Mouse (Mus musculus) heart, embryonic 11.5 days (tissue): ENCODE measurements around the gene Tagln. TPM values are rescaled to one million over a fixed set of nuclear protein-coding genes. Genes with fewer than 3 reads are reported as not detected.
A peak's percentile ranks its signal among the peaks of the same experiment; 100 is the strongest.

Experiments
- ATAC-seq: fragments of 200-750 bp; cut with Nextera tagmentation; replicated peaks from 2 replicates; pipeline ENCODE4 v1.8.0; 2017; ENCODE audit warnings: moderate library complexity; ENCODE audit not compliant: insufficient number of reproducible peaks, low FRiP score, low TSS enrichment
- H3K27ac ChIP-seq: fragments of 300-500 bp; sonication (generic); 2 replicates; pipeline ENCODE4 v1.5.1; 2014; ENCODE audit warnings: mild to moderate bottlenecking, low read depth, low read length
- H3K27me3 ChIP-seq: fragments of 300-500 bp; sonication (generic); 2 replicates; pipeline ENCODE4 v1.6.1; 2014; ENCODE audit warnings: mild to moderate bottlenecking, low read length, mixed read lengths; ENCODE audit not compliant: control insufficient read depth, insufficient read depth
- H3K36me3 ChIP-seq: fragments of 300-500 bp; sonication (generic); 2 replicates; pipeline ENCODE4 v1.6.1; 2014; ENCODE audit warnings: mild to moderate bottlenecking, low read length, moderate library complexity, mixed read lengths; ENCODE audit not compliant: control insufficient read depth, insufficient read depth
- H3K4me1 ChIP-seq: fragments of 300-500 bp; sonication (generic); 2 replicates; pipeline ENCODE4 v1.6.1; 2014; ENCODE audit warnings: low read length; ENCODE audit not compliant: control insufficient read depth, insufficient read depth
- H3K4me2 ChIP-seq: fragments of 300-500 bp; sonication (generic); 2 replicates; pipeline ENCODE4 v1.6.1; 2014; ENCODE audit warnings: mild to moderate bottlenecking, moderate library complexity
- H3K4me3 ChIP-seq: fragments of 300-500 bp; sonication (generic); 2 replicates; pipeline ENCODE4 v1.5.1; 2014; ENCODE audit warnings: low read depth, low read length
- H3K9ac ChIP-seq: fragments of 300-500 bp; sonication (generic); 2 replicates; pipeline ENCODE4 v1.6.1; 2014; ENCODE audit warnings: mild to moderate bottlenecking, low read depth, low read length, moderate library complexity
- H3K9me3 ChIP-seq: fragments of 300-500 bp; sonication (generic); replicated peaks from 2 replicates; pipeline ENCODE4 v1.6.1; 2016; ENCODE audit warnings: low read length; ENCODE audit not compliant: control insufficient read depth
- WGBS: fragments of 180-500 bp; shearing (Covaris S2); extraction: QIAGEN DNeasy Blood & Tissue Kit; methylation state at CpG from one replicate; pipeline ENCODE4 v1.1.7; 2014; ENCODE audit not compliant: insufficient replicate concordance; 5-methylcytosine and 5-hydroxymethylcytosine counted together
- polyA plus RNA-seq: library from polyadenylated mRNA; unstranded; fragments of >200 nt; fragmentation: Nextera tagmentation; extraction: Ambion mirVana; gene quantifications from 2 replicates; pipeline ENCODE4 v1.2.1, GENCODE M21; 2014

The Tagln gene
- 365 and 386 TPM in 2 replicates for polyA plus RNA-seq

- Histone ChIP-seq H3K9me3 (no peaks in the 10 kb centered on the region), H3K36me3 (peaks cover 14% of the 10 kb centered on the region), H3K27me3 (no peaks in the 10 kb centered on the region), H3K27ac (peak within 1 kb of the TSS; percentile 74), H3K4me2 (peak within 1 kb of the TSS; percentile 62), H3K4me1 (peaks cover 24% of the 10 kb centered on the region), H3K4me3 (peak within 1 kb of the TSS; percentile 38), H3K9ac (peak within 1 kb of the TSS; percentile 68)
- peak; percentile 61; the same call in 1 of the 2 replicates for ATAC-seq
- 4% methylated on average over 21 of the region's 21 CpGs for WGBS
Measured at GRCm38 (mm10) chr9:45935628-45936210, at the start of gene Tagln. Tagln (minus strand) TSS chr9:45936058.

- Histone ChIP-seq H3K9ac (peak overlapping the region; percentile 98), H3K27me3 (no peaks in the 10 kb centered on the region), H3K36me3 (no peaks in the 10 kb centered on the region), H3K9me3 (no peaks in the 10 kb centered on the region), H3K4me2 (peak overlapping the region; percentile 98), H3K4me1 (peaks cover 11% of the 10 kb centered on the region), H3K27ac (peak overlapping the region; percentile 93), H3K4me3 (peak overlapping the region; percentile 97)
- WGBS, result 1% methylated on average over 4 of the region's 4 CpGs
- ATAC-seq, result no peak
Measured at GRCm38 (mm10) chr9:45985229-45985567, 49.3 kb upstream of the Tagln start.

- Histone ChIP-seq H3K9ac (peak overlapping the region; percentile 98), H3K36me3 (no peaks in the 10 kb centered on the region), H3K27ac (peak overlapping the region; percentile 93), H3K27me3 (no peaks in the 10 kb centered on the region), H3K4me1 (peaks cover 11% of the 10 kb centered on the region), H3K4me2 (peak overlapping the region; percentile 98), H3K4me3 (peak overlapping the region; percentile 97), H3K9me3 (no peaks in the 10 kb centered on the region)
- WGBS, result 0% methylated on average over 32 of the region's 76 CpGs
- ATAC-seq, result peak; percentile 88
Measured at GRCm38 (mm10) chr9:45984409-45985228, 48.8 kb upstream of the Tagln start.

GRCm38 (mm10) chr9:45983676-45984408 is 48.0 kb upstream of the Tagln start:
- peak overlapping the region; percentile 98 for H3K9ac ChIP-seq
- H3K9me3 ChIP-seq, result no peaks in the 10 kb centered on the region
- H3K27me3 ChIP-seq, result no peaks in the 10 kb centered on the region
- ATAC-seq, result 0 out of 2 replicates have a peak, but pooled peaks have one; percentile 25
- peaks cover 11% of the 10 kb centered on the region for H3K4me1 ChIP-seq
- WGBS, result 1% methylated on average over 23 of the region's 23 CpGs
- H3K4me2 ChIP-seq, result peak overlapping the region; percentile 98
- H3K4me3 ChIP-seq, result peak overlapping the region; percentile 97
- peak overlapping the region; percentile 93 for H3K27ac ChIP-seq
- H3K36me3 ChIP-seq, result no peaks in the 10 kb centered on the region

- no peak for ATAC-seq
- H3K4me2 ChIP-seq, result no peak overlapping the region
- H3K4me3 ChIP-seq, result no peak overlapping the region
- peaks cover 11% of the 10 kb centered on the region for H3K4me1 ChIP-seq
- no peak overlapping the region for H3K9ac ChIP-seq
- H3K27me3 ChIP-seq, result no peaks in the 10 kb centered on the region
- no peaks in the 10 kb centered on the region for H3K36me3 ChIP-seq
- H3K9me3 ChIP-seq, result no peaks in the 10 kb centered on the region
- no peak overlapping the region for H3K27ac ChIP-seq
Measured at GRCm38 (mm10) chr9:45981331-45981730, 45.5 kb upstream of the Tagln start.

GRCm38 (mm10) chr9:45980611-45981010 is 44.8 kb upstream of the Tagln start:
- H3K4me3 ChIP-seq, result no peak overlapping the region
- H3K27ac ChIP-seq, result no peak overlapping the region
- H3K27me3 ChIP-seq, result no peaks in the 10 kb centered on the region
- H3K4me2 ChIP-seq, result no peak overlapping the region
- no peaks in the 10 kb centered on the region for H3K9me3 ChIP-seq
- no peaks in the 10 kb centered on the region for H3K36me3 ChIP-seq
- no peak for ATAC-seq
- H3K4me1 ChIP-seq, result peaks cover 11% of the 10 kb centered on the region
- H3K9ac ChIP-seq, result no peak overlapping the region
- 85% methylated on average over 1 of the region's 1 CpGs for WGBS

GRCm38 (mm10) chr9:45979778-45980177 is 43.9 kb upstream of the Tagln start:
- peaks cover 6% of the 10 kb centered on the region for H3K36me3 ChIP-seq
- no peaks in the 10 kb centered on the region for H3K9me3 ChIP-seq
- peaks cover 11% of the 10 kb centered on the region for H3K4me1 ChIP-seq
- H3K27me3 ChIP-seq, result no peaks in the 10 kb centered on the region
- H3K9ac ChIP-seq, result no peak overlapping the region
- 91% methylated on average over 2 of the region's 2 CpGs for WGBS
- no peak overlapping the region for H3K4me3 ChIP-seq
- H3K4me2 ChIP-seq, result no peak overlapping the region
- H3K27ac ChIP-seq, result no peak overlapping the region
- no peak for ATAC-seq

- Histone ChIP-seq H3K9ac (no peak overlapping the region), H3K4me1 (no peaks in the 10 kb centered on the region; the same call in 1 of the 2 replicates), H3K4me2 (no peak overlapping the region), H3K36me3 (peaks cover 20% of the 10 kb centered on the region), H3K27me3 (no peaks in the 10 kb centered on the region), H3K4me3 (no peak overlapping the region), H3K9me3 (no peaks in the 10 kb centered on the region), H3K27ac (no peak overlapping the region)
- no peak for ATAC-seq
- 88% methylated on average over 2 of the region's 2 CpGs for WGBS
Measured at GRCm38 (mm10) chr9:45976884-45977283, 41.0 kb upstream of the Tagln start.
